Mouse (Mus musculus): ENCODE results near the gene Scoc.

Scoc gene

DNA sequence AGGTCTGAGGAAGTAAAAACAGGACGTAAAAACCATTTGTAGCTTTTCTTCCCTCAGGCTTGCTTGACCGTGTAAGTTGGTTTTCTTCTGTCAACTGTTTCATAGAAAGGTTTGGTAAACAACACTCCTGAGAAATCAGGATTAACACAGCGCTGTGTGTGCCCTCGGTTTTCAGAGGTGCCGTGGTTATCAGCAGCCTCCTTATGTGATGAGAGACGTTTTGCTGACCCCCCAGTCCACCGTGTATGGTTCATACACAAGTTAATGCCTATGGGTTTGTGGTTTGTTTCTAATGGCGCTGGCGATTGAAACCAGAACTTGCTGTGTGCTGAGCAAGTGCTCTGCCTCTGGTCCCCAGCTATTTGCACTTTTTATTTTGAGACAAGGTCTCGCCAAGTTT is 52.6 kb downstream of the Scoc start:
- no peak for DNase-seq (ENCODE audit: low read depth, low spot score)

DNA sequence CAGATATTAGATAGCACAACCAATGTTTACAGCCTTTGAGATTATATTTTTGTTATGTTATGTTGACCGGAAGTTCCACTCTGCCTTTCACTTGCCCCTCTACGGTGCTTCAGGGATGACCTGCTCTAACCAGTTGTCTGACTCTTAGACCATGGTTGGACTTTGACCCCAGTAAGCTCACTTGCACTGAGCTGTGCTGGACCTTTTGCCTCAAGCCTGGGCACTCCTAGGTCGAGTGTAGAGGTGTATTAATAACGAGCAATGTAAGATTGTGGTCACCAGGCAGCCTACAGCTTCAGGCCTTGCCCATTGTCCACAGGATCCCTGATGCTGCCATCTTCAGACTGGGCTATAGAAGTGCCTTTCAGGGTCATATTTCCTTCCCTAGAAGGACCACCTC is 60.5 kb downstream of the Scoc start:
- DNase-seq (ENCODE audit: low read depth, low spot score) = no peak

DNA sequence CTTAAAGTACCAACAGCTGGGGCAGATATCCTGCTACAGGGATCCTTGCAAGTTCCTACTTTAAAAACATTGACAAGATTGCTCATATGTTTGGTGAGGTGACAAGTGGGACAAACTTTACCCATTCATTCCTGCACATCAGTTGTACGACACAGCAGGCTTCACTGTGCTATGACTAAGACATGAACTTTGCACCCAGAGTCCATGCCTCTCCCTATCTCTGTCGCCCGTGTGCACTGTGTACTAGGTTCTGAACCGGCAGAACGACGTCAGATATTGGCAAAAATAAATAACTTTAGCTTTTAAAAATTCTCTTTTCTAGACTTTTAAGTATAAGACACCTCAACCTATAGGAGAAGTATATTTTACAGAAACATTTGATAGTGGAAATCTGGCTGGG is 61.5 kb downstream of the Scoc start:
- no peak for DNase-seq (ENCODE audit: low read depth, low spot score)

DNA sequence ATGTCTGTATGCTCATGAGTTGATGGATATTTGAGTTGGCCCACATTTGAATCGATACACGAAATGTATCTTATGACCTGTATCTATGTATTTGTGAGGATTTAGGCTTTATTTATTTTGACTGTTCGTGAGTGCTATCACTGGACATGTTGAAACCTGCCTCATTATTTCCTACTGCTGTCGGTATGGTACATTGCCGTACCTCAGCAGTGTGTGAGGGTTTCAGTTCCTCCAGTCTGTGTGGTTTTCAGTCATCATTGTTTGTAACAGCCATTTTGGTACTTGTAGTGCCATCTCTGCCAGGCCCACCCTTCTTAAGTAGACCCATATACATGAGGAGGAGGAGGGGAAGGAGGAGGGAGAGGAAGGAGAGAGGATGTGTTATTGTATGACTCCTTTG is 63.9 kb downstream of the Scoc start:
- DNase-seq (ENCODE audit: low read depth, low spot score) = no peak

DNA sequence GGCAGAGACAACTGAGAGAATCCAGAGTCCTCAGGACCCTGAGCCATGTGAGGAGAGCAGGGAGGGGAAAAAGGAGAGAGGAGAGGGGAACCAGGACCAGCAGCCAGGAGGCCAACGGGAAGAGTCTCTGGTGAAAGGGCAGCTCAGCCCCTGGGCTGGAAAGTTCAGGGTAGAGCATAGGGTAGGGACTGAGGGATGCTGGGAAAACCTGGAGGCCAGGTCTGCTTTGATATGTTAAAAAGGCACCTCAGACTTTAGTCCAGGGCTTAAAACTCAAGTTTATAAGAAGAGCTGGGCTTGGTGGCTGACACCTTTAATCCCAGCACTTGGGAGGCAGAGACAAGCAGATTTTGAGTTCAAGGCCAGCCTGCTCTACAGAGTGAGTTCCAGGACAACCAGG is 65.7 kb downstream of the Scoc start:
- DNase-seq (ENCODE audit: low read depth, low spot score) = peak; percentile 53

DNA sequence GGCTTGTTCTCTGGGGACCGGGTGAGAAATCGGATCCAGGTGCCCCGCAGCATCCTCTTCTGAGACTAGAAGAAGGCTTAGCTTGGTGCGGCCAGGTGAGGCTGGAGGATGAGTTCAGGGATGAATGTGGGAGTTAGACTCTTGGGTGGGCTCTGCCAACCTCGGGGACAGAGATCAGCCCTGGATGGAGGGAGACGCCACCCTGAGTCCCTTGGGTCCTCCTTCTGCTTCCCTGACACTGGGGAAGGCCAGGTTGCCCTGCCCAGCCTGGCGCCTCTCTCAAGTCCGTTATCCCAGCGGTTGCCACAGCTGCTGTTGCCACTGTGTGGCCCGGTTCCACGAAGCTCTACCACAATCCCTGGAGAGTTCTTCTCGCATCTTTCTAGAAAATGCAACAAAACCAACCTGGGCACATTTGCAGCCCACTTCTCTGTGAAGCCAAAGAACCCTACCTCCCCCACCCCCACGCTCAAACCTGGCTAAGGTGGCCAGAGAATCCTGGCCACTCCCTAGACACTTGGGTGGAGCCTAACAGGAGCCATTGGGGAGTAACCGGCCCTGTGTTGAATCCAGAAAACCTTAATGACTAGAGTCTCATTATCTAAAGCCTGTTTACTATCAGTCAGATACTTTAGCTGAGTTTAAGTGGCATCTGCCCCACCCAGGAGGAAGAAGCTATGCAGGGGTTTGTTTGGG is 68.0 kb downstream of the Scoc start:
- peak; percentile 70 for DNase-seq (ENCODE audit: low read depth, low spot score)

DNA sequence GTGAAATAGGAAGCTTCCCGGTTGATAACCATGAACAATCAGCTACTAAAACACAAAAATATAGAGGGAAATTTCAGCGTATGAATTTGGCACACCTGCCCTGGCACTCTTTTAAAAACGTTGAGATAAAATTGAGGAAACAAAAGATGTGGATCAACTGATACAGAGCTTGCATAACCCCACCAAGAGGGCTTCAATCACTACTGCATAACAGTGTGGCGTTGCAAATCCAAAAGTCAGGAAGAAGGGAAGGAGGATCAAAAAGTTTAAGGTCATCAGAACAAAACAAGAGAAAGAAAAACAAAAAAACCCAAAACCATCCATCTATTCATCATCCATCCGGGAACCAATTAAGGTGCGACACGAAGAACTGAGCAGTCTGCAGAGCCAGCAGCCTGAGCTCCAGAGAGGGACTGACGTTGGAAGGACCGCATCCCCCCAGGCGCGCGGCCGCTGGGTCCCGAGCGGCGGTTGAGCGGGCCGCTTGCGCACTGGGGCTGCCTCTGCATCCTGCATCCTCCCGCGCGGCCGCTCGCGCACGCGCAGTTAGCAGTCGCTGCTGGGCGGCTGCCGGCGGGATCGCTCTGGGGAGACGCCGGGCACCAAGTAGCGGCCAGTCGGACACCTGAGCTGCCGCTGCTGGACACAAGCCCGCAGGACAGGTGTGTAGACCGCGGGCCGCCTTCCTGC is 68.7 kb downstream of the Scoc start, which contains the start of gene Clgn:
TSS of gene Clgn (plus strand) at position 552 of the 690 bp plus-strand sequence.
- DNase-seq (ENCODE audit: low read depth, low spot score) = peak; percentile 83

DNA sequence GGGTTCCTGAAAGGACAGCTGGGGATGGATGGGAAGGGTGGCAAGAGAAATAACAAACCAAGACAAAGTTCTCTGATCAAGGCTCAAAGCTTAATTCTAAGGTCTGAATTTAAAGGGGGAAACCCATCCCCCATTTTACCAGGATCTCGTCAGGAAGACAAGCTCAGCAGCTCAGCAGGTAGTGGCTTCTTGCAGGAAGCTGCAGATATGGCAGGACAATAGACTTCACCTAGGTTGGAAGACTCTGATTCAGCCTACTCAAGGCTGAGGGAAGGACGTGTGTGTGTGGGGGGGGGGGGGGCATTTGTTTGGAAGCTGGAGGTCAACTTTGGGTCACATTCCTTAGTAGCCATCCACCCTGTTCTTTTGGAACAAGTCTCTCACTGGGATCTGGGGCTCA is 75.3 kb downstream of the Scoc start:
- peak; percentile 96 for DNase-seq (ENCODE audit: low read depth, low spot score)

DNA sequence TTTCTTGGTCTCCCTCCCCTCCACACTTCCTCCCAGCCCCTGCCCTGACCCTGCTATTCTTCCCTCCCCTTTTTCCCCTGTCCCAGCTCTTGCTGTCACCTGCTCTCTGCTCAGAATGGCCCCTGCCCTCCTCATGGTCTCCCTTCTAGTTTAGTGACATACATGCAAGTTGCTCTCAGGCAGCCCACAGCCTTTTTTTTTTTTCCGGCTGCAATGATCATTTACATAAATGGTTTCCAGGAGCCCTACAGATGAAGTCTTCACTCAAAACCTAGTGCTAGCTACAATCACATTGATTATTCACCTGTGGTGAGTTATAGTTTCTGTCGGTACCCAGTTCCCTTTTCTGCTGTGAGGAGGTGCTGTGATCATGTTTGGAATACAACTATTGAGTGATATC is 77.2 kb downstream of the Scoc start:
- DNase-seq (ENCODE audit: low read depth, low spot score) = no peak

DNA sequence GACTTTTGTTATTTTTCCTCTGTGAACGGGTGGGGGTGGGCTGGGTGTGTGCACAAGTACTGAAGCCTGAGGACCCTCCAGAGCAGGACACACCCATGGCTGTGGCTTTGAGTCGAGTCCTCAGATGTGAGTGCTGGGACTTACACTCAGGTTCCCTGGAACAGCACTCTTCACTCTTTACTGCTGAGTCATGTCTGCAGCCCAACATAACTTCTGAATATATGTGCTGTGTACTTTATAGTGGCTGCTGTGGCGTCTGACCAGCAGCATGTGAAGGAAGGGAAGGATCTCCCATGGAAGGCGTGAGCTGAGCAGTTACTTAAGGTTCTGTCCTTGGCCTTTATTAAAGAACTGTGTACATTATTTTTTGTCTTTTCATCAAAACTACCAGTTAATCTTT is 78.0 kb downstream of the Scoc start:
- peak; percentile 34 for DNase-seq (ENCODE audit: low read depth, low spot score)

Measured in R1 (cell line).